Mouse (Mus musculus): Measurements from ENCODE around the gene Emp3. TPM values are rescaled to one million over a fixed set of nuclear protein-coding genes. Genes with fewer than 3 reads are reported as not detected.

Emp3 gene
- polyA plus RNA-seq, 1 experiment from 2014 or later, result 55.0 TPM

DNA sequence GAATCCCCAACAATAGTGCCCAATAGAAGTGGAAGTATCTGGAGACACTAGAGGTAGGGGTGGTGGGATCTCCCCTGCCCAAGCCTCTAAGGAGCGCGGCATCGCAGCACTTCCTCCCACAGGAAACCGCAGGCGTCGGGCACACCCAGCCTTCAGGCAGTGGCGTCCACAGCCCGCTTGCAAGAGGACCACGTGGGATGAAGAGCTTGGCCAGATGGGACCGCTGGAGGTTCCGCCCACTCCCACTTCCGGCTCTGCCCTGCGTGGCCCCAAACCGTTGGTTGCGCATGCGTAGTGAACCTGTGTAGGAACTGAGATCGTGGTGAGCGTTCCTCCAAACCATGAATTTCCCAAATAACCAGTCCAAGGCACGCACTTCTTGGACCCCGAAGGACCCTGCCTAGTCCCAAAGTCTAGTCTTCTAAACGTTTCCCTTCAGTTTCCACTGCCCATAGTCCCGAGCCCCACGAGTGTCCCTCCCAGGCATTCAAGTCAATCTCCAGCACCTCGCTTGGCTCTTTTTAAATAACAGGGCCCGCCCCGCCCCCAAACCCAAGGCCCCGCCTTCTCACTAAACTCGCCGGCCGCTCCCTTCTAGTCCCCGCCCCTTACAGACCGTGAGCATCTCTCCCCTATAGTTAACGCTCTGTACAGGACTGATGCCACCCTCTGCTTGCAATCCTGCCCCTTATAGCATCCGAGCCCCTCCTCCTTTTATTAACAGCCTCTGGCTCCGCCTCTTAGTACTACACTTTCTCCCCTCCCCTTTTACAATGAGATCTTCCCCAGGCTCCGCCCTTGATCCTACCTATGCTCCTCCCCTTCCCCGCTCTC lies 1.9 kb upstream of the Emp3 start:
- peak overlapping the region; percentile 88 for H3K27ac ChIP-seq
- peak; percentile 91 for ATAC-seq (ENCODE audit: low FRiP score)
- WGBS, result under 1% methylated on average over 36 of the region's 37 CpGs
- peaks cover 24% of the 10 kb centered on the region for H3K27me3 ChIP-seq
- peak overlapping the region; percentile 42 for H3K4me3 ChIP-seq
- H3K4me2 ChIP-seq (replicated peaks), result peak overlapping the region; percentile 61
- peaks cover 9% of the 10 kb centered on the region for H3K4me1 ChIP-seq
- no peaks in the 10 kb centered on the region for H3K9me3 ChIP-seq (replicated peaks)
- peak overlapping the region; percentile 50 for H3K9ac ChIP-seq
- H3K36me3 ChIP-seq, result no peaks in the 10 kb centered on the region

GRCm38 (mm10) chr7:45921950-45922600 lies 871 bp upstream of the Emp3 start:
- H3K4me1 ChIP-seq, result peaks cover 19% of the 10 kb centered on the region
- H3K9ac ChIP-seq, result no peak overlapping the region
- no peak overlapping the region for H3K4me3 ChIP-seq
- H3K4me2 ChIP-seq (replicated peaks), result peak overlapping the region; percentile 61; the same call in 1 of the 2 replicates
- H3K36me3 ChIP-seq, result no peaks in the 10 kb centered on the region
- peak overlapping the region; percentile 88 for H3K27ac ChIP-seq
- ATAC-seq (ENCODE audit: low FRiP score), result no peak
- WGBS, result 83% methylated on average over 12 of the region's 12 CpGs
- no peaks in the 10 kb centered on the region for H3K9me3 ChIP-seq (replicated peaks)
- H3K27me3 ChIP-seq, result peaks cover 13% of the 10 kb centered on the region

- Histone ChIP-seq H3K36me3 (no peaks in the 10 kb centered on the region), H3K4me3 (peak overlapping the region; percentile 23), H3K4me2 (replicated peaks) (peak overlapping the region; percentile 19), H3K4me1 (peaks cover 32% of the 10 kb centered on the region), H3K9ac (peak overlapping the region; percentile 32; the same call in 1 of the 2 replicates), H3K9me3 (replicated peaks) (no peaks in the 10 kb centered on the region), H3K27me3 (peaks cover 11% of the 10 kb centered on the region), H3K27ac (peak overlapping the region; percentile 40; the same call in 1 of the 2 replicates)
- WGBS, result 51% methylated on average over 9 of the region's 9 CpGs
- ATAC-seq (ENCODE audit: low FRiP score), result no peak
Observed at GRCm38 (mm10) chr7:45920583-45921241, 492 bp downstream of the Emp3 start.

DNA sequence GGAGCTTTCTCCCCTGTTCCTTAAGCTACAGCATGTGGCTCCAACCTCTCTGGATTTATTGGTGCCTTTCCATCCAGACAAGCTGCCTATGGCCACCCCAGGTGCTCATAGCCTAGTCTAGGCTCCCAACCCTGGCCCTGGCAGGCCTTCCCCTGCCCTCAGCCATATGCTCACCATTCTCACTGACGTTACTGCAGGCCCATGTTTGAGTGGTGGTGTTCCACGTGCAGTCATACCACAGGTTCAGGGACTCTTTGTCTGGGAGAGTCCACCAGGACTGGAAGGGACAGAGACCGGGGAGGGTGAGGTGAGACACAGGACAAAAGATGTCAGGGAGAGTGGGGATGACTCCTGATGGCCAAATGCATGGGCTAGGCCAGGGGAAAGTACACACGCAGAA lies 1.4 kb downstream of the Emp3 start:
- Histone ChIP-seq H3K4me3 (peak overlapping the region; percentile 23; the same call in 1 of the 2 replicates), H3K4me2 (replicated peaks) (peak overlapping the region; percentile 19; the same call in 1 of the 2 replicates), H3K27me3 (peaks cover 11% of the 10 kb centered on the region), H3K9me3 (replicated peaks) (no peaks in the 10 kb centered on the region), H3K27ac (no peak overlapping the region), H3K36me3 (no peaks in the 10 kb centered on the region), H3K4me1 (peaks cover 33% of the 10 kb centered on the region), H3K9ac (no peak overlapping the region; the same call in 1 of the 2 replicates)
- 74% methylated on average over 4 of the region's 4 CpGs for whole genome bisulfite sequencing
- ATAC-seq (ENCODE audit: low FRiP score), result no peak

GRCm38 (mm10) chr7:45919083-45919671 lies 2.0 kb downstream of the Emp3 start:
- no peaks in the 10 kb centered on the region for H3K36me3 ChIP-seq
- no peak for ATAC-seq (ENCODE audit: low FRiP score)
- H3K9ac ChIP-seq, result no peak overlapping the region
- H3K27ac ChIP-seq, result no peak overlapping the region
- 64% methylated on average over 14 of the region's 14 CpGs for WGBS
- H3K4me3 ChIP-seq, result no peak overlapping the region
- no peaks in the 10 kb centered on the region for H3K9me3 ChIP-seq (replicated peaks)
- peaks cover 33% of the 10 kb centered on the region for H3K4me1 ChIP-seq
- no peak overlapping the region for H3K4me2 ChIP-seq (replicated peaks)
- H3K27me3 ChIP-seq, result peaks cover 11% of the 10 kb centered on the region

GRCm38 (mm10) chr7:45917926-45918325 lies 3.3 kb downstream of the Emp3 start:
- Histone ChIP-seq H3K4me3 (no peak overlapping the region), H3K9me3 (replicated peaks) (no peaks in the 10 kb centered on the region), H3K4me2 (replicated peaks) (no peak overlapping the region), H3K4me1 (peaks cover 33% of the 10 kb centered on the region), H3K27me3 (peaks cover 11% of the 10 kb centered on the region), H3K36me3 (no peaks in the 10 kb centered on the region), H3K27ac (peak overlapping the region; percentile 86), H3K9ac (no peak overlapping the region; the same call in 1 of the 2 replicates)
- no peak for ATAC-seq (ENCODE audit: low FRiP score)
- WGBS, result 87% methylated on average over 15 of the region's 15 CpGs

- Histone ChIP-seq H3K4me1 (peaks cover 26% of the 10 kb centered on the region), H3K27me3 (peaks cover 11% of the 10 kb centered on the region), H3K4me2 (replicated peaks) (peak overlapping the region; percentile 50), H3K9me3 (replicated peaks) (no peaks in the 10 kb centered on the region), H3K27ac (peak overlapping the region; percentile 86), H3K4me3 (peak overlapping the region; percentile 25; the same call in 1 of the 2 replicates), H3K36me3 (no peaks in the 10 kb centered on the region), H3K9ac (peak overlapping the region; percentile 65)
- 31% methylated on average over 13 of the region's 13 CpGs for WGBS
- no peak; the same call in 1 of the 2 replicates for ATAC-seq (ENCODE audit: low FRiP score)
Observed at GRCm38 (mm10) chr7:45917004-45917704, 4.0 kb downstream of the Emp3 start.

DNA sequence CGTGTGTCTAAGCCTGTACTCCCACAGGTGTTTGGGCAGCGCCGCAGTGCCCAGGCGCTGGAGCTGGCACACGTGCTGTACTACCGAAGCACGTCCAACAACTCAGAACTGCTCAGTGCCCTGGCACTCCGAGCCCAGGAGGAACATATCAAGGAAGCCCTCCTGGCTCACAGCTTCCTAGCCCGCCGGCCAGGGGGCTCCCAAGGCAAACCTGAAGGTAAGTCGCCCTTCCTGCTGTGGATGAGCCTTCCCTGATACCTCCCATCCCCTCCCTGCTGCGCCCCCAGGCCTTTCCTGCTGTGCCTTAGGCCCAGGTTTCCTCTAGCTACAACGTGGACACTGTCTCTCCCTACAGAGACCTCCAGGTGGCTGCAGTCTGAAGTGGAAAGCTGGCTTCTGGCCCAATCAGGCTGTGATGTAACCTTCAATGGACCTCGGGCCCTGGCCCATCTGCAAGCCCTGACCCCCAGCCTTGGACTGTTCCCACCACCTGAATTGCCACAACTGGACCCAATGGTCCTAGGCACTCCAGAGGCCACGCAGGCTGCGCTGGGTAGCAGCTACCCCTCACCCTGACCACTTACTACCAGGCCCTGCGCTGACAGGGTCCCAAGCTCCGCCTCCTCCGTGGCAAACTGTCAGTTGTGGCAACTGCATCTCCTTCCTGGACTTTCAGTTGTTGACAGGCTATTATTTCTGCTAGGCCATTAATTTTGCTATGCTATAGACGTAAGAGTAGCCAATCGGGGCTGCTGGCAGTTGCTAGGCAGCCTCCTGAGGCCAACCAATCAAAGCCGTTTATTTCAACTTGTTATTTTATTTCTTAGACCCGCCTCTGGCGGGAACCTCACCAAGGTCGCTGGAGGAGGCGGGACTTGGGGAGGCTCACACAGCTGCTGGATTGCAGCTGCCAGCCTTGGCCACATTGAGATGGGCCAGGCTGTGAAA lies 4.9 kb downstream of the Emp3 start:
- H3K4me2 ChIP-seq (replicated peaks), result peak overlapping the region; percentile 50
- peak overlapping the region; percentile 86 for H3K27ac ChIP-seq
- H3K9ac ChIP-seq, result peak overlapping the region; percentile 65
- H3K9me3 ChIP-seq (replicated peaks), result no peaks in the 10 kb centered on the region
- 0 out of 2 replicates have a peak, but pooled peaks cover 1% of the 10 kb centered on the region for H3K36me3 ChIP-seq
- peaks cover 24% of the 10 kb centered on the region for H3K4me1 ChIP-seq
- peak overlapping the region; percentile 25 for H3K4me3 ChIP-seq
- H3K27me3 ChIP-seq, result peaks cover 11% of the 10 kb centered on the region
- peak; percentile 84 for ATAC-seq (ENCODE audit: low FRiP score)
- 36% methylated on average over 26 of the region's 26 CpGs for WGBS

GRCm38 (mm10) chr7:45915011-45915410 lies 6.2 kb downstream of the Emp3 start:
- Histone ChIP-seq H3K36me3 (peaks cover 14% of the 10 kb centered on the region), H3K27me3 (peaks cover 4% of the 10 kb centered on the region; the same call in 1 of the 2 replicates), H3K9ac (no peak overlapping the region), H3K4me3 (no peak overlapping the region), H3K27ac (no peak overlapping the region), H3K4me1 (peaks cover 24% of the 10 kb centered on the region), H3K9me3 (replicated peaks) (no peaks in the 10 kb centered on the region), H3K4me2 (replicated peaks) (no peak overlapping the region)
- ATAC-seq (ENCODE audit: low FRiP score), result no peak
- 93% methylated on average over 5 of the region's 5 CpGs for WGBS

DNA sequence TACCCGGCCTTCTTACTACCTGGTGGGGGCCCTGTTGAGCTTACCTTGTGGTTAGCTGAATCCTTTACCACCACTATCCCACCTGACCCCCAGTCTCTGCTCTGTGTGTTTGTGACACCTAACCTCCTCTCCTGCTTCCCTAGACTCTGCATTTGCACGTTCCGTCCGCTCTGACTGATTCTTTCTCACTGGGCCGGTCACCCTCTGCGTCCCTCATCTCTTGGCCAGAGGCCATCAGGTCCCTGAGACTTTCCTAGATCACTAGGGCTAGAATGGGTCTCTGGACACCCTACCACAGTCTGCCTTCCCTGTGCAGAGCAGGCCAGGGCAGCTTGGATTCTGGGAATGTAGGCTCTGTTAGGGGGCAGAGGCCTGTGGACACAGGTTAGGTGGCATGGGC lies 7.1 kb downstream of the Emp3 start:
- H3K27ac ChIP-seq, result no peak overlapping the region
- no peaks in the 10 kb centered on the region for H3K9me3 ChIP-seq (replicated peaks)
- no peak overlapping the region for H3K4me3 ChIP-seq
- H3K36me3 ChIP-seq, result peaks cover 21% of the 10 kb centered on the region
- H3K4me1 ChIP-seq, result peaks cover 24% of the 10 kb centered on the region
- WGBS, result 90% methylated on average over 6 of the region's 6 CpGs
- H3K4me2 ChIP-seq (replicated peaks), result no peak overlapping the region
- no peak overlapping the region for H3K9ac ChIP-seq
- H3K27me3 ChIP-seq, result no peaks in the 10 kb centered on the region; the same call in 1 of the 2 replicates
- ATAC-seq (ENCODE audit: low FRiP score), result no peak
